Mouse (Mus musculus) megakaryocyte, embryonic 14.5 days (primary cell): Measurements from ENCODE around the gene Sim2.

ENCODE experiments used
- FLI1 ChIP-seq: IDR thresholded peaks from 2 replicates; pipeline ENCODE4 v1.6.1; 2012; ENCODE audit warnings: low read length, inconsistent platforms, mixed read lengths
- GATA1 ChIP-seq: IDR thresholded peaks from 3 replicates; pipeline ENCODE4 v1.6.1; 2012; ENCODE audit warnings: mixed read lengths, low read length, inconsistent platforms, borderline replicate concordance

- TF ChIP-seq GATA1 (no peak), FLI1 (no peak)
Observed at GRCm38 (mm10) chr16:94175366-94175986, 90.7 kb downstream of the Sim2 start.
